Mouse (Mus musculus) yolk sac, embryonic 10.5 days (tissue): ENCODE data around the gene Sap30bp.

ENCODE experiments used
- DNase-seq: peaks from one replicate; pipeline ENCODE4 v3.0.0-alpha.2; 2017; ENCODE audit warnings: low spot score

Sap30bp gene

DNA sequence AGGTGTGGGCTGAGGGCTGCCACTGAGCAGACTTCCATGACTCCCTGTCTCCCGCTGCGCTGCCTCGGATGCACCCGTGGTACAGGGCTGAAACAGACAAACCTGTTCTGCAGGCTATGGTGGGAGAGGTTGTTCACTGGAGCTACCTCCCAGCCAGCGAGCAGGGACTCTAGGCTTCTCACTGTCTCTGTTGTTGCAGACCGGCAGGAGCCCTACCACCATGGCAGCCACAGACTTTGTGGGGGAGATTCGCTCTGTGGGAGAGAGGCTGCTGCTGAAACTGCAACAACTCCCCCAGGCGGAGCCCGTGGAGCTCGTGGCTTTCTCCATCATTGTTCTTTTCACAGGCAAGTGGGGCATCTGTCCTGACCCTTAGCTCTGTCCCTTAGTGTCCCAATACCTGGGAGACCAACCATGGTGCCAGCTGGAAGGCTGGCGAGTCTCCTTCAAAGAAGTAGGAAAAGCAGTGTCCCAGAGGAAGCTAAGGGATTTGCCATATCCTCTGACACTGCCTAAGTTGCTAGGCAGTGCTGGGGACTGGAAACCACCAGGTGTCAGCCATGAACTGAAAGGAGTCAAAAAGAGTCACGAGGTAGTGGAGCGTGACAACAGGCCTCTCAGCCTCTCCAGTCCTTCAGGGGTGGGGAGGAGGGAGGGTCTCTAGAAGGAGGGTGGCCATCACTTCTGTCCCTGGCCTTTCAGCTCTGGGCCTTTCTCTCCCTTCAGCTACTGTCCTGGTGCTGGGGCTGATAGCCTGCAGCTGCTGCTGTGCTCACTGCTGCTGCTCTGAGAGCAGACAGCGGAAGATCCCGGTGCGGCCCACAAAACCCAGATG, 27.9 kb upstream of the Sap30bp start:
- no peak for DNase-seq

DNA sequence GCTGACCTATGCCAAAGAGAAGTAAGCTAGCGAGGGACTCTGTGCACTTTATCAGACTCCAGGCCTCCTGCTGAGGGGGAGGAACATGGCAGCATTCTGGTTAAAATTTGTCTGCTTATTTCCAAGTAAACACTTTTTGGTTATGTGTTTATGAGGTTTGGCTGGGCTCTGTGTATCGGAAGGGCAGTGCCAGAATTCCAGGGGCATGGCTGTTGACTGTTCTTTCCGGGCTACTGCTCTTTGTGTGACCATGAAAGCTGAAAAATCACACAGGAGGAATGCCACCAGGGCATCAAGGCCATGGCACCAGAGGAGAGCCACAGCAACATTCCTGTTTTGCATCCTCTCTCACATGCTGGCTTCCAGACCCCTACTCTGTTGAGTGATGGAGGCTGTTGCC, 27.0 kb upstream of the Sap30bp start:
- DNase-seq: no peak

DNA sequence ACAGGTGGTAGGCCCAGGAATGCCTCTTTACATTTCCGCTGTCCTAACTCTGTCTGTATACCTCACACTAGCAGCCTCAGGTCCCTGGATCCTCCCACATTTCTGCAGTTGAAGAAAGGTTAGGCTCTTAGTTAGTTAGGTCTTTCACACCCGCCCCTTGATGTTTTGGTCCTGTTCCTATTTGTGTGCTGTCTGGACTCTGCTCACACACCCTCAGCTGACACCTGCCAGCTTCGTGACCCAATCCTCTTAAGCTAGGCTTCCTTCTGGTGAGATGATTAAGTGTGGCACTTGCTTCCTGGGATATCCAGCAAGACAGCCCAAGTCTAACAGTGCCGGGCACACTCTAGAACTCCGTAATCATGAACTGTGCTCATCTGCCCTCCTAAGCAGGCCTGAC, 26.6 kb upstream of the Sap30bp start:
- DNase-seq: no peak

DNA sequence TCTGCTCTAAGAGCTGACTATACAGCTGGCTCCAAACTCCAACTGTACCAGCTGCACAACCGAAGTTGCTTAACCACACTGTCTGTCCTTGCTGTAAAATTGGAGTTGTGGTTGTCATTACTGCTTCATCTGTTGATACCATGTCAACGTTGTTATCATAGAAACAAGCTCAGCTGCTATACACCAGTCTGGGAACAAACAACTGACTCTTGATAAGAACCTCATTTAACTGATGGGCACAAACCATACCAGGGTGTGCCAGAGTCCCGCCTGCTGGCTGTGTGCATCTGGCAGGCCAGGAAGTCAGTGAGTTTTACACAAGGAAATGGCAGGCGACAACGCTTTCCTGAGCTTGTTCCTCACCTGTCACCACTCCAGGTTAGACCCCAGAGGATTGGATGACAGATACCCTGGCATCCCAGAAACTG, 21.9 kb upstream of the Sap30bp start:
- no peak for DNase-seq

DNA sequence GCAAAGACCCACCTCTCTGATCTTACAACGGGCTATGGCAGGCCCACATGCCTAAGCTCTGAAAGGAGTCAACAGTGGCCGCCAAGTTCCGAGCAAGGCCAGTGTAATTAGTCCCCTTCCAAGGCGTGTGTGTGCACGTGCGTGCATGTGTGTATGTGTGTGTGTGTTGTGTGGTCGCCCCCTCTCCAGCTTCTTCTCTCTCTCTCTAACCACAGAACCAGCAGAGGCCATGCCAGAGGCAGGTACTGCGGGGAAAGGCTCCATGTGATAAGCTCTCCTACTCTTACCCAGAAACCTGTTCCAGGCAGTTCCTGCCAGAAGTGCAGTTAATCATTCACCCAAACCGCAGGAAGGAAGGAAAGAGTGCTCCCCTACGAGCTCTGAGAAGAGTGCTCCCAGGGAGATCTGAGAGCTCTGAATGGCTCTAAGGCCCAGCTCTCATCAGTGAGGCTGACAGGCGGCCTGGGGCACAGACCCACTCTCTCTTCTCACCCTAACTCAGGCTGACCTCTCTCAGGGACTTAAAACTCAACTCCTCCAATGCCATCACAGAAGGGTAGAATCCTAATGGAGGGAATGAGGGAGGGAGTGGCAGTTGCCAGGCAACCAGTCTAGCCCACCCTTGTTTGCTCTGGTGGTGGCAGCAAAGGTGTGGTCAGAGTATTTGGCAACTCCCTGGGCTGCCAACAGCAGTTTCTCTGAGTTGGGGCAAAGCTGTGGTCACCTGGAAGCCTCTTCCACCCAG, 21.3 kb upstream of the Sap30bp start, which contains the start of gene Smim6:
Smim6 (plus strand) TSS at position 386 of the 745 bp plus-strand sequence.
- peak; percentile 84 for DNase-seq

DNA sequence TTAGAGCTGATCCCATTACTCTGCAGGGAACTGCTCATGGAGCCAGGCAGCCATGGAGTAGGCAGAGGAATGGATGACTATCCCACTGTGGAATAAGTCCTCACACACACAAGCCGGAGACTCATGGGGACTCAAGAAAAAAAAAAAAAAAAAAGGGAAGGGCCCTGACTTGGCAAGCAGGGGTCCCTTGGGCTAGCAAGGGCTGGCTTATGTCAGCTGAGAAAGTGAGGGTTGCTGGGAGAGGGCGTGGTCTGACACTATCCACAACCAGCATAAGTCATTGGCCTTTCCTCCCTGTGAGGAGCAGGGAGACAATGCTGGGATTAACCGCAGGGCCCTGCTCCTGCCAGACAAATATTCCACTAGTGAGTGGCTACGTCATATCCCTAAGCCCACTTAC, 16.5 kb upstream of the Sap30bp start:
- DNase-seq: no peak

DNA sequence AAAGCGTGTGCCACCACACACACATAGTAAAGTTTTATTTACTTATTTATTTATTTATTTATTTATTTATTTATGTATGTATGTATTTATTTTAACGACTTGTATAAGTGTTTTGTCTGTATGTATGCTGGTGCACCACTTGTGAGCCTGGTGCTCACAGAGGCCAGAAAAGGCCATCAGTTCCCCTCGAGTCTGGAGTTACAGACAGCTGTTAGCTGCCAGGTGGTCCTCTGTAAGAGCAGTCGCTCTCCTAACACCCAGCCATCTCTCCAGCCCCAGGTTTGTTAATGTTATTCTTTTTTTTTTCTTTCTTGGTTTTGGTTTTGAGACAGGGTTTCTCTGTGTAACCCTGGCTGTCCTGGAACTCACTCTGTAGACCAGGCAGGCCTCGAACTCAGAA, 14.4 kb upstream of the Sap30bp start:
- no peak for DNase-seq

DNA sequence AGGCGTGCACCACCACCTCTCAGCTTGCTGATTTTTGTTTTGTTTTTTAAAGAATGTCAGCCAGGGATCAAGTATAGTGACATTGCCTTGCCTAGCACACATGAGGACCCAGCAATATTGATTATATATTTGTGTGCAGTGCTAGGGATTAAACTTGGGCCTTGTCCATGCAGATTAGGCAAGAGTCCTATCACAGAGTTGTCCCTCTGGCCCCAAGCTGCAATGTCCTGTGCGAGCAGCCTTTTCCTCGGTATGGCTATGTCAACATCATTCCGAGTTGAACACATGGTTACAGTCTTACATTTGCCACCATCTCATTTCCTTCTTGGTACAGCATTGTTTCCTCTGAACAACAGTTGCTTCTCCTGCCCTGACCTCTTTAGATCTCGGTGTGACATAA, 14.0 kb upstream of the Sap30bp start:
- DNase-seq: no peak

DNA sequence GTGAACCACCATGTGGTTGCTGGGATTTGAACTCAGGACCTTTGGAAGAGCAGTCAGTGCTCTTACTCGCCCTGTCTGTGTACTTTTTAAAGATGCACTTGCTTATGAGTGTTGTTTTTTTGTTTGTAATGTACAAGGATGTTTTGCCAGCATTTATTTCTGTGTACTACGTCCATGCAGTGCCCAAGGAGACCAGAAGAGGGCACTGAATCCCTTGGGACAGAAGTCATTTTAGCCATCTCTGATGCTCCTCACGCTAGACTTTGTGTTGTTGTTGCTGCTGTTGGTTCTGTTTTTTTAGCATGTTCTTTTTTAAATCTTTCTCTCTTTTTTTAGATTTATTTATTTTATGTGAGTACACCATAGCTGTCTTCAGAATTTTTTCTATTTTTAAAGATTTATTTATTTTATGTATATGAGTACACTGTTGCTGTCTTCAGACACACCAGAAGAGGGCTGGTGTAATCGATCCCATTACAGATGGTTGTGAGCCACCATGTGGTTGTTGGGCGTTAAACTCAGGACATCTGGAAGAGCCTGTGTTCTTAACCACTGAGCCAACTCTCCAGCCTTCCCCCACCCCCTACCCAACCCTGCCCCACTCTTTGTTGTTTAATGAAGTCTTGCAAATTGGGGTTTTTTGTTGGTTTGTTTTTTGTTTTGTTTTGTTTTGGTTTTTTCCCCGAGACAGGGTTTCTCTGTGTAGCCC, 12.8 kb upstream of the Sap30bp start:
- no peak for DNase-seq

DNA sequence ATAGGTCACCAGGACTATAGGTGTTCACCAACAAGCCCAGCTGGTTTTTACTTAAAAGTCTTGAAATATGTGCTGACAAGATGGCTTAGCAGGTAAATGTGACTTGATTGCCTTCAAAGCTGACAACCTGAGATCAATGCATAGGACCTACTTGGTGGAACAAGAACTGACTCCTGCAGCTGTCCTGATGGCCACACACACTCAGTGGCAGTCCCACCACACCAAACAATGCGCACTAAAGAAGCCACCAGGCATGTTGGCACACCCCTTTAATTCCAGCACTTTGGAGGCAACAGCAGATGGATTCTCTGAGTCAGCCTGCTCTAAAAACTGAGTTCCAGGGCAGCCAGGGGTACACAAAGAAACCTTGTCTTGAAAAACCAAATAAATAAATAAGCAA, 11.1 kb upstream of the Sap30bp start:
- DNase-seq: no peak

DNA sequence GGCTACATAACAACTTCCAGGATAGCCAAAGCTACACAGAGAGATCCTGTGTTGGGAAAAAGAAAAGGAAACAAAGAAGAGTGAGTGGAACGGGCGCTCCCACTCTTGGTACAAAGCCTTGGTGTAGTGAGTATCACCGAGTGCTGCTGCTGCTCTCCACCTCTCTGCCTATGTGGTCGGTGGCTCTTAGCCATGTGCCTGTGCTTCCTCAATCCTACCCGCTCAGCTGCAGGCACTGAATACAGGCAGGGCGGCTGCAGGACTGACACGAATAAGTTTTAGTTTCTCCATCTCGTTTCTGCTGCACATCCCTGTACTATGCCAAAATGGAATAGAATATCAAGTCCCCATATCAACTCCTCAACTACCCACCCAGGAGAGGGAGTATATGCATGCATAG, 4.1 kb upstream of the Sap30bp start:
- no peak for DNase-seq

DNA sequence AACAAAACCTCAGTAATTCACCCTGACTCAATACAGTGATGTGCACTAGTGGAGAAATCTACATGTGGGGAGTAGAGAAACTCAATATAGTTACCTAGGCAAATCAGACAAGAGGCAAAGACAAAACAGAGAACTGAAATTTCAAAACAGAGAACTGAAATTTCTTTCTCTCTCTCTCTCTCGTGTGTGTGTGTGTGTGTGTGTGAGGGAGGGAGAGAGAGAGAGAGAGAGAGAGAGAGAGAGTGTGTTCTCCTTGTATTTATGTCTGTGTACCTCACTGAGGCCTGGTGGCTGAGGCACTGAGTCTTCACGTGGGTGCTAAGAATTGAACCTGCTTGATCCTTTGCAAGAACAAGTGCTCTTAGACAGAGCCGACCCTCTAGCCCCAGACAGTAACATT, 3.3 kb upstream of the Sap30bp start:
- no peak for DNase-seq

DNA sequence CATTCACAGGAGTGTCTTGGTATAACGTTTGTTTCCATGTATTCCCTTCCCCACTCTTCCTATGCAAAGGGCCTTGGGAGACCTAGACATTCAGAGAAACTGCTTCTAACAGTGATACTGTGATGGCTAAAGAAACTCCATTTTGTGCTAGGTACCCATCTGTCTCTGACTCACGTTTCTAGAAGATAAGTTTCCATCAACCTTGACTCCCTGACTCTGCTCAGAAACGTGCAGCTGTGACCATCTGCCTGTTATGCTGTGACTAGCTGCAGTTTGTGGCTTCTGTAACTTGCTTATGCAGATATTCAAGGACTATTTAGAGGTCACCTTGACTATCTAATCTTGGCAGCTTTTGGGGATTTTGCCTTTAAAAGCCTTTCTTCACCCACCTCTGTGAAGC, 1.8 kb upstream of the Sap30bp start:
- DNase-seq: no peak

DNA sequence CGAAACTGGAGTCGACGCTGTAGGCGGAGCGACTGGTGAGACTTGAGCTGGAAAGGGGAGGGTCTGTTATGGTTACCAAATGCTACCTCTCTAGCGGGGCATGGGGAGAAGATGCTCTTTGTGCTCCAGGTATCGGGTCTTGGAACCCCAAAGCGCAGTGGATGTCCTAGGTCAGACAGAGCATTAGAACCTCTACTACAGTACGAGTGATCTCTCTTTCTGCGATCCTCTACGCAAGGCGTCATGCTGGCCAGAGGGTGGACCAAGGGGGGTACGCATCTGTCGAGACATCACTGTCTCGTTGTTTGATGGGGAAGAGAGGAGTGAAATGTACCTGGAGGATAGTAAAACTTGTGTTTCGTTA, 647 bp downstream of the Sap30bp start:
- DNase-seq: no peak

DNA sequence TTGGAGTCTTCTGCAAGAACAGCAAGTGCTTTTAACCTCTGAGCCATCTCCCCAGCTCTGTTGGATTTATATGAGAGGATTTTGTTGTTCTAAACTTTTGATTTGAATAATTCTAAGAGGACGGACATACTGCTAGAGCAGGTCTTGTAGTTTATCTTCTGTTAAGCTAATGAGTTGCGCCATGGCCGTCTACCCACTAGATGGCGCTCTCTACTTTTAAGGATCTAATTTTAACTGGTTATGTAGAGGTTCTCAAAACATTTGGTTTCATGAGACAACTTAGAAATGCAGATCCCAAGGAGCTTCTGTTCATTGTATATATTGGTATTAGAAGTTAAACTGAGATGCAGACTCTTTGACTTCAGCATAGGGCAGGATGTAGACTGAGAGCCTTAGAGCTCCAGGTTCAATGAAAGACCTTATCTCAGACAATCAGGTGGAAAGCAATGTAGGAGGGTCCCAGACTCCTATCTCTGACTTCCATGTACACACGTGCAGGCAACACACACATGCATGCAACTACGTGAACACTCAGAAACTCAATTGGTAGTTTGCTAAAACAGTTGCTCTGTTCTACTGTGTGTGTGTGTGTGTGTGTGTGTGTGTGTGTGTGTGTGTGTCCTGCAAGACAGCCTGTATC, 6.7 kb downstream of the Sap30bp start:
- DNase-seq: peak; percentile 53

DNA sequence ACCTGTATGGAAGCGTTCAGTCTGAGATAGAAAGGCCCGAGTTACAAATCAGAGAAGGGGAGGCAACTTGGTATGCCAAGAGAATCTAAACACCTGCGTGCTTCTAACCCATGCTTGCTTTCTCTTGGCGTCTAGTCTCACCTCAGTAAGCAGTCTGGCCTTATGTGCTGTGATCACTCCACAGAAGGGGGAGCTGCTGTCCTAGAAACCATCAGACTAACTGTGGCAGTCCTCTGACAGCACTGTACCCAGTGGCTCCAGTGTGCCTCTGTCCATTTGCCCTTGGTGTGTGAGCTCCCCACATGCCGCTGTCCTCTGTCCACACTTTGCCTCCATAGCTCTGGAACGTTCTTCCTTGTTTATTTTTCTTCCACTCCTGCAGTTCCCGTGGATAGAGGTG, 8.9 kb downstream of the Sap30bp start:
- no peak for DNase-seq

DNA sequence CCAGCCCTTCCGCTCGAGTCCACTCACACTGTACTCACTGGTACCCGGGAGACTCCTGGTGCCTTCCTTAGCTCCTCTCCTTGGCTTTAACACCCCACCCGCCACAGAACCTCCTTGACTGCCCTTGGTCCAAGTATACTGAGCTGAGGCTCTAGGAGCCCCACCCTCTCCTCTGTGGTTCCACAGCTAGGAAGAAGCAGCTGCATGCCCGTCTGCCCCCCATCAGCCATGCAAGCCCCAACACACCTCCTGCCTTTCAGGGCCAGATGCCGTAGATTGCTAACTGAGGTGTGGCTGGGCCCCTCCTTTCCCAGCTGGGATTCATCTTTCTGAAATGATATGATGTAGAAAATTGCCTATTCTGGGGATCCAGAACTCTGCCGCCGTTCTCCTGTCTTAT, 12.2 kb downstream of the Sap30bp start:
- no peak for DNase-seq

DNA sequence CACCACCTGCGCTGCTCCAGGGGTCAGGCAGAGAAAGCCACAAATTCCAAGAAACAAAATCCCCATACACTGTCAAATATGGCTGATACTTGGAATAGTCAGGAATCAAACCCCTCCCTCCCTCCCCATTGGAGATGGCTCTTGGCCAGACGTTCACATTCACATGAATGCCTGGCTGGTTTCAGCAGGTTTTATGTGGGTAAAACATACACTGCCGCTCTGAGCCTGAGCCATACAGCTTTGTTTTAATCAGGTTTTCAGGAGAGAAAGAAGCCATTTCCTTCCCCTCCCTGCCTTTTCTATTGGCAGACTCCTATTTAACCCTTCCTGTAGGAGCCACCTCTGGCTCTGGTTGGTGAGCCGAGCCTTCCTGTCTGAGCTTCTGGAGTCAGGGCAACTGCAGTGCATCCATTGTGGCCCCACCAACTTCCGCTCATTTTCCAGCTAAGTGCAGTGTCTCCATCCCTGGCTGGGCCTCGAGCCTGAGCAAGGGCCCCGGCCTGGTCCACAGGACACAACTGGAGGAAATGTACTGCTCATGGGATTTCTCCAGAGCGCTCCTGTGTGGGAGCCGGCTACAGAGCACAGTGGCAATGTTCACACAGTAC, 13.2 kb downstream of the Sap30bp start:
- DNase-seq: no peak

DNA sequence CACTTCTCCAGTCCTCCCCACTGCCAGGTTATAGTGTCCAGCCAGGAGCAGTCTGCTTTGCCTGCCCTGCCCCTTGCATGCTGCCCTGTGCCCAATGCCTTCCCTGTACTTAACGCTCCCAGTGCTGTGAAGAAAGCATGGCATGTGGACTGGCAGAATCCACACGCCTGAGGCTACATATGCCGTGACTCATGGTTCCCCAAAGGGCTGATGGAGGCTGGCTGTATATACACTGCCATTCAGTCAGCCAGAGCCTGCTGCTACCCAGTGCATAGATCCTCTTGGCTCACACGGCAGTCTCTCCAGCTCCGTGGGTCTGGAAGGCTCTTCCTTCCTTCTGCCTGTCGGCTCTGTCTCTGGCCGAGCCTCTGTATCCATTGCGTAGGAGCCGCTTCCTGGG, 15.2 kb downstream of the Sap30bp start:
- no peak for DNase-seq

DNA sequence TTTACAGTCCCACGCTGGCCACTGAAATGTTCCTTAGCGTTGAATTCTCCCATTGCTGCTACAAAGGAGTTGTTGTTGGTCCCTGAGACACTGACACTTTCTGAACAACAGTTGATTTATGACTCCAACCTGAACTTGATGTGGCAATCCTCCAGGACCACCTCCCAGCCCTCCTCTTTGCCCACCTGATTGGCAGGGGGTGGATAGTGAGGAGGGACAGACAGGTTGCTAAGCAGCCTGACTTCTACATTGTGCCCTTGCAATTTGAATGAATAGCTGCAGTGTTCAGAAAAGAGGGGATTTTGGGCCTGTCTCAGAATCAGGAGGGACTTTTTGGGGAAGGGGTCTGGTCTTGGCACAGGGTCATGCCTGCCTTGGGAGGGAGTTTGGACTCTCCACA, 17.6 kb downstream of the Sap30bp start:
- DNase-seq: no peak

DNA sequence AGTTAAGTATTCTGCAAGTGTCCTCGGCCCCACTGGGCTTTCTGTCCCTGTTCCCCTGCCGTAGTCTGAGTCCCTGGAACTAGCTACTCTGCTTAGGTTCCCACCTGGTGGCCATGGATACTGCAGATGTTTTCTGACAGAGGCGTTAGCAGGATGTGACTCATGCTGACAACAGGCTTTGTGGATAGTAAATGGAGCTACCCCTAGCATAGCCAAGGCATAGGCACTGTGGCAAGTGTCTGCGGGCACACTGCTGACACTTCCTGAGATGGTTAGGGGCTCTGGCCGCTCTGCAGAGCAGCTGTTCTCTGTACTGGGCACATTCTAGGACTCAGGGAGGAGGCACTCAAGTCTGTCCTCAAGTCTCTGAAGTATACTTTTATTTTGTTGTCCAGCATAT, 21.6 kb downstream of the Sap30bp start:
- DNase-seq: no peak
